Mouse (Mus musculus) megakaryocyte, embryonic 14.5 days (primary cell): ENCODE measurements around the gene Dennd5a.

Source experiments
- FLI1 ChIP-seq: IDR thresholded peaks from 2 replicates; pipeline ENCODE4 v1.6.1; 2012; ENCODE audit warnings: low read length, inconsistent platforms, mixed read lengths
- GATA1 ChIP-seq: IDR thresholded peaks from 3 replicates; pipeline ENCODE4 v1.6.1; 2012; ENCODE audit warnings: mixed read lengths, low read length, inconsistent platforms, borderline replicate concordance

- TF ChIP-seq FLI1 (no peak), GATA1 (no peak)
Observed at GRCm38 (mm10) chr7:109900921-109901320, 59.3 kb downstream of the Dennd5a start.
